Mouse (Mus musculus): ENCODE data around the gene C130026I21Rik. TPM values are rescaled to one million over a fixed set of nuclear protein-coding genes. Genes with fewer than 3 reads are reported as not detected.
"Not testable (repeated sequence)": the region's sequence is repeated elsewhere in the genome, so short reads cannot be mapped to it uniquely, and the experiment has no call there.

C130026I21Rik gene
- polyA plus RNA-seq, 1 experiment = 0.19 TPM

DNA sequence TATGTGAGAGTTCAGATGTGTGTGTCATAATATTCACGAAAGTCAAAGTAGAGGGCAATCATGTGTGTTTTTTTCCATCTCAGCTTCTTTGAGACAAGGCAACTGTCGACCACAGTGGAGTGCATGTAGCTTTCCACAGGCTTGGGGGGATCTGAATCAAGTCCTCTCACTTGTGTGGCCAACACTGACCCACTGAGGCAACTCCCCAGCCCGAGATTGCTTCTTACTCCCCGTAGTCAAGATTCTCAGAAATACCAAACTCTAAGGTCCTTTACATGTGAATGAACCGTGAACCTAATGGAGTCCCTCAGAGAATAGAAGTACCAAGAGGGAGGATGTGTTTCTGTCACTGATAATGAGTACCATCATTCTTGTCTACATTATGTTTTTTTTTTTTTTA, 76.6 kb downstream of the C130026I21Rik start:
- H3K4me1 ChIP-seq (ENCODE audit: control insufficient read depth, insufficient read depth, low read length); H3K4me3 ChIP-seq (ENCODE audit: insufficient read depth, low read length); H3K27ac ChIP-seq (ENCODE audit: insufficient read depth, low read length): not testable (repeated sequence)

DNA sequence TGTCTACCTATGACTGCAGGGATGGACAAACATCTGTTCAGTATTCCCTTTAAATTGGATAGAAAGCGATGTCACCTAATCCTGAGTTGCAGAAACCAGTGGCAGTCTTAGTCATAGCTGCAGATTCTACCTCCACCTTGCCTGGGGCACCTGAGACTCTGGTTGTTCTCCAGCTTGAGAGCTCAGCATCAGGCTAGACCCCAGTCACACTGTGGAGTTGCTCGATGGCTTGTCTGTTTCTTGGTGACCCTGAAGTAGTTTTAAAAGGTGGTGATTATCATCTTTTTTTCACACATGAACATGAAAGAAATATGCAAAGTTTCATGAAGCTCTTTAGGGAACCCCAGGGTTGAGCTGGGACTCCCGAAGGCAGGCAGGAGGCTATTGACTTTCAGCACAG, 88.4 kb downstream of the C130026I21Rik start:
- H3K4me1 ChIP-seq (ENCODE audit: control insufficient read depth, insufficient read depth, low read length); H3K27ac ChIP-seq (ENCODE audit: insufficient read depth, low read length); H3K4me3 ChIP-seq (ENCODE audit: insufficient read depth, low read length): not testable (repeated sequence)

DNA sequence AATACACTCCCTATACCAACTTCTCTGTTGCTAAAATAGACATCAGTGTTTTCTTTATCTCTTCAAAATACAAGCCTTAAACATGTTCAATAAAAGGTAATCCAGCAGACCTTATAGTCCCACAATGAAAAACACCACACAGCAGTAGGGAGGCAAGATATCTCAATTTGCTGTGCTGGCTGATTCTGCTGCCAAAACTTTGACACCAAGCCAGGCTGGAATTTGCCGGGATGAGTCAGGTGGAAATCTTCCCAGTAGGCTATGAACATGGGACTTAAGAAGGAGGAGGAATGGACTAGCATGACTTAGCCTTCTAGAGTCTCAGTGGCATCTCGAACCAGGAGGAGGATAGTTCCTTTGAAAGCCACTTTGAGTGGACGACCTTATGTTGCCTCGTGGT, 91.4 kb downstream of the C130026I21Rik start:
- H3K27ac ChIP-seq (ENCODE audit: insufficient read depth, low read length); H3K4me3 ChIP-seq (ENCODE audit: insufficient read depth, low read length); H3K4me1 ChIP-seq (ENCODE audit: control insufficient read depth, insufficient read depth, low read length): not testable (repeated sequence)

DNA sequence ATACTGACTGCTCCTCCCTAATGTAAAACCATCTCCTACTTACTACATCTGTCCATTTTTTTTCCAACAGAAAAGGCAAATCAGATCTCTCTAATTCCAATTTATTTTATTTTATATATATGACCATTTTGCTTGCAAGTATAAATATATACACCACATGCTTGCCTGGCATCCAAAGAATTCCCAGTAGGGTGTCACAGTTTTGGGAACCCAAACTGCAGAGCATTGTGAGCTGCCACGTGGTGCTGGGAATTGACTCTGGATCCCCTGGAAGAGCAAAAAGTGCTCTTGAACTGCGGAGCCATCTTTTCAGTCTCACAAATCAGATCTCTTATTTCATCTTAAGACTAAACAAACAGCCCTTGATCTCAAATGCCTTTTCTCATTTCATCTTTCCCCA, 107.5 kb downstream of the C130026I21Rik start:
- not testable (repeated sequence) for H3K4me3 ChIP-seq (ENCODE audit: insufficient read depth, low read length); H3K4me1 ChIP-seq (ENCODE audit: control insufficient read depth, insufficient read depth, low read length); H3K27ac ChIP-seq (ENCODE audit: insufficient read depth, low read length)

DNA sequence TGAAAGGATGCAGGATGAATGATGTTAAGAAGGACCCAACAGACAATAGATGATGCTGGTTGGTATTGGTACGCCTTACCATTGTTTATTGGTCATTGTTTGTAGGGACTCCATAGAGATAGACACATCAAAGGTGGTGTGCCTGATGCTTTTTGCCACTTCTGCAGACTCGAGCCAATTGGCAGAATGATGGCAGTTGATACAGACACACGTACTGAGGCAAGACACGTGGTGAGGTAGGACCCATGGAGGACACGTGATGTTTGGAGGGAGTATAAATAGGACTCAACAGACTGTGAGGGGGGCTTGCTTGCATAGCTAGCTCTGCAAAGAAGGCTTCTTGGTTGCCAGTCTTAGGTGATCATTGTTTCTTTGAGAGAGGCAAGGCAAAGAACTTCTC, 115.2 kb downstream of the C130026I21Rik start:
- H3K27ac ChIP-seq (ENCODE audit: insufficient read depth, low read length); H3K4me1 ChIP-seq (ENCODE audit: control insufficient read depth, insufficient read depth, low read length); H3K4me3 ChIP-seq (ENCODE audit: insufficient read depth, low read length): not testable (repeated sequence)

DNA sequence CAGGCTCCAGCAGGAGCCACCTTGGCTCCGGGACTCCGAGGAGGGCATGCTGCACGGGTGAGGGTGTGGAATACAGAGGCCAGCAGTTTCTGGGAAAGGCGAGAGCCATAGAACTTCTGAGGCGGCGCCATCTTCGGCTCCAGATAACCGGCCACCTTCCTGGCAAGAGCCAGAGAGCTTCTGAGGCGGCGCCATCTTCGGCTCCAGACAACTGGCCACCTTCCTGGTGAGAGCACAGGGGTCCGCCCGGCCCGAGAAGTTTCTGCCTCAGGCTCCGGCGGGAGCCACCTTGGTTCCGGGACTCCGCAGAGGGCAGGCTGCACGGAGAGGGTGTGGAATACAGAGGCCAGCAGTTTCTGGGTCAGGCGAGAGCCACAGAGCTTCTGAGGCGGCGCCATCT, 136.7 kb downstream of the C130026I21Rik start:
- not testable (repeated sequence) for H3K4me3 ChIP-seq (ENCODE audit: insufficient read depth, low read length); H3K4me1 ChIP-seq (ENCODE audit: control insufficient read depth, insufficient read depth, low read length); H3K27ac ChIP-seq (ENCODE audit: insufficient read depth, low read length)

DNA sequence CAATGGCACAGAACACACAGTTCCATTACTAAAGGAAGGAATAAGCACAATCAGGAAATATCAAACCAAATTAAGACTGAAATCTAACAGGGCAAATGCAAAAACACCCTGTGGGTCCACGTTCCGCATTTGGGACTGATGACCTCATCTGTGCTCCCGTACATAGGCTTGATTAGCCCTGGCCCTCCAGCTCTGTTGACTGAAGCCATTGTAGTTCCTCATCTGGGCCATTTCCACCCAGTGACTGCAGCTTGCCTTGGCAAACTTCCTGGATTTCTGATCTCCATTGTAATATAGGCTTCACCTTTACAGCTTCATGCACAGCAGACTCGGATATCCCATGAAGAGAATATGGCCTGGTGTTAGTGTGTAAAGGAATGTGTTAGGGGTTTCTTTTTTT, 148.5 kb downstream of the C130026I21Rik start:
- H3K4me1 ChIP-seq (ENCODE audit: control insufficient read depth, insufficient read depth, low read length); H3K27ac ChIP-seq (ENCODE audit: insufficient read depth, low read length); H3K4me3 ChIP-seq (ENCODE audit: insufficient read depth, low read length): not testable (repeated sequence)

DNA sequence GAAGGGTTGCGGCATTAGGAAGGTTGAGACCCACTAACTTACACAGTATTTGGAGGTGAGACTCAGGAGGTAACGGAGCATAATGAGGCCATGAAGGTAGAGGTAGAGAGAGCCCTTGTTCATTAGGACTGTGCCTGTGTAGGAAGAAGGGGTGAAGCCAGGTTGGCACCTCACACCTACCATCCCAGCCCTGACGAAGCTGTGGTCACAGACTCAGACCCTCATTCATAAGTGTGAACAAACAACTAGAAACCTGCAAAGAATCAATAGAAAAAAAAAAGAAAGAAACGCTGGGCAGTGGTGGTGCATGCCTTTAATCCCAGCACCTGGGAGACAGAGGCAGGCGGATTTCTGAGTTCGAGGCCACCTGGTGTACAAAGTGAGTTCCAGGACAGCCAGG, 152.0 kb downstream of the C130026I21Rik start:
- H3K27ac ChIP-seq (ENCODE audit: insufficient read depth, low read length); H3K4me1 ChIP-seq (ENCODE audit: control insufficient read depth, insufficient read depth, low read length); H3K4me3 ChIP-seq (ENCODE audit: insufficient read depth, low read length): not testable (repeated sequence)

DNA sequence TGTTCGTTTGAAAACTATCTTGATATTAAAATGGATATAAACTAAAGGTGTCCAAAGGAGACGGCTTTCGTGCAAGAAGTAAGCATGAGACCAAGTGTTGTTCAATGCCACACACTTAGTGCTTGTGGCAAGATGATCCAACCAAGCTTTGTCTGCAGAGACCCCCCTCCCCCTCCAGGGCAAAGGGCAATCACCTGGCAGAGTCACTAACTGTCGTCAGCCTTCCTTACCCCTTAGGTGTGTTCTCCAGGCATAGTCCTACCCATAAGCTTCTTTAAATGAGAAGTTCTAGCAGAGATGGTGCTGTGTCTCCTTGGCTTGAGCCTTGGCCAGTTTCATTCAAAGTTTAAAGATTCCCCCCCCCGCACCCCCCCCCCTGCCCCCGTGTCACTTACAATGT, 152.8 kb downstream of the C130026I21Rik start:
- H3K4me1 ChIP-seq (ENCODE audit: control insufficient read depth, insufficient read depth, low read length); H3K27ac ChIP-seq (ENCODE audit: insufficient read depth, low read length); H3K4me3 ChIP-seq (ENCODE audit: insufficient read depth, low read length): not testable (repeated sequence)

DNA sequence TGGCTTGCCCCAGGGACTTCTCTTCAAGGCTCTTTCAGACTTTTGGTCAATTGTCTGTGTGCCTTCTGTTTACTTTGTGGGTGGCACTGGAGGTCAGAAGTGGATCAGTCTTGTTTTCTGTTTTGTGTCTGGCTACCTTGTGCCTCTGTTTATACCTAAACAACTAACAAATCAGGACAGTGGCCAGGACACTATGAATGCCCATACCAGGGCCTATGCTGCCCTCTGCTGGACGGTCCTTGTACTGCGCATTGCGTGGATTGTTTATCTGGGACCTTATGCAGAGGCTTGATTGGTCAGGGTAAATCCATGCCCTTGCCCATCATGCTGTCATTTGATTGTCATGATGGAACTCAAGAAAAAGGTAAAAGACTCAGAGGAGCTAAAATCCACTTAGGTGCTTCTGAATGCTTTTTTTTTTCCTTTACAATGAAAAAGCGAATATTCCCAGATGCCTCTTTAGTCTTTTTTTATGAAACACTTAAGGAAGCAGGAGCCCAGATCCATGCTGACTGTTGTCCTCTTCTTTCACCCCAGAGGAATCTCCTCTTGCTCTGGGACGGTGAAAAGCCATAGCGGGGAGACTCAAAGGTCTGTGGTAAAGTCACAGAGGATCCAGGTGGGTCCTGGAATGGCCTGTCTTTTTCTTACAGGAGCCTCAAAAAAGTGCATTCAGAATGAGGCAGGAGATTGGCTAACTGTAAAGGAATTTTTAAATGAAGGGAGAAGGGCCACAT, 155.5 kb downstream of the C130026I21Rik start:
- not testable (repeated sequence) for H3K4me3 ChIP-seq (ENCODE audit: insufficient read depth, low read length); H3K27ac ChIP-seq (ENCODE audit: insufficient read depth, low read length); H3K4me1 ChIP-seq (ENCODE audit: control insufficient read depth, insufficient read depth, low read length)

DNA sequence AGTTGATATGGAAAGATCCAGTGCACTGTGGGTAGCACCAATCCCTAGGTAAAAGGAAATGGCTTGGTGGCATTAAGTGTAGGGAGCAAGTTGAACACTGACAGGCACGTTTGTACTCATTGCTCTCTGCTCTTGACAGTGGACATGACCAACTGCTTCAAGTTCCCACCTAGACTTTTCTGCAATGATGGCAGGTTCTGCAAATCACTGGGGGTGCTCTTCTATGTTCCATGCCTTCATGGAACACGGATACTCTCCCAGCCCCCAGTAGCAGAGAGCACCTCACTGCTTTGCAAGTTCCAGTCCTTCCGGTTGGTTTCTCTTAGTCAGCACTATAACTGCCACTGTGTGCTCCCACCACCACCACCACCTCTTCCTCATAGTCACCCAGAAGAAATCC, 156.3 kb downstream of the C130026I21Rik start:
- not testable (repeated sequence) for H3K4me1 ChIP-seq (ENCODE audit: control insufficient read depth, insufficient read depth, low read length); H3K27ac ChIP-seq (ENCODE audit: insufficient read depth, low read length); H3K4me3 ChIP-seq (ENCODE audit: insufficient read depth, low read length)

DNA sequence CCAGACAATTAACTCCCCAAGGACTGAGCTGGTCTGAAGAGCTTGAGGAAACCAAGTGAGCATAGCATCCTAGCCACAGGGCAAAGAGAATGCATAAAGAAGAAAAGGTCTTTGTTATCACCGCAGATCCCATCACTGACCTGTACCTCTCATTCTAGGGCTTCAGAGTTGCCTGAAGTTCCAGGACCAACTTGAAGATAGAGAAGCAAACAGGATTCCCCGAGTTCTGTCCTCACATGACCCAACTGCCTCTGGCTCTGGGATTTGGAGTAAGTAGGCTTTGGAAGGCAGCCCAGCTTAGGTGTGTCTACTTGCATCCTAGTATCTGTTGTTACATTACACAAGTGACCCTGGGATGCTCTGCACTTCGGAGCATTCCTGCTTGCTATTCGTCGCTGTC, 157.5 kb downstream of the C130026I21Rik start:
- not testable (repeated sequence) for H3K4me1 ChIP-seq (ENCODE audit: control insufficient read depth, insufficient read depth, low read length); H3K4me3 ChIP-seq (ENCODE audit: insufficient read depth, low read length); H3K27ac ChIP-seq (ENCODE audit: insufficient read depth, low read length)

DNA sequence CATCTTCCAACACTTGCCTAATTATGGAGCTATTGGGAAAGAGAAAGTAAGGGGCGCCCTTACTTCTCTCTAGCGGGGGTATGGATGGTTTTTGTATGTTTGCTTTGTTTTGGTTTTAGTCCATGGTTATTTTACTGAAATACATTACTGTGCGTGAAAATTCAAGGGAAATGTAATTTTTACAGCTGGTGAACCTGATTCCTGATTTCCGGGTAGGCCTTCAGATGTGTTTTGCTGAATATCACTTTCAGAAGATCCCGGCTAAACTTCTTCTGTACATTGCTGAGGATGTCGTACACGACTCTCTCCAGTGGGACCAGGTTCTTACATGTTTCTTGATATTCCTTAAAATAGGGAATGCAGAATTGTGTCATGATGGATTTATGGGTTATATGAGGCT, 158.1 kb downstream of the C130026I21Rik start:
- not testable (repeated sequence) for H3K27ac ChIP-seq (ENCODE audit: insufficient read depth, low read length); H3K4me3 ChIP-seq (ENCODE audit: insufficient read depth, low read length); H3K4me1 ChIP-seq (ENCODE audit: control insufficient read depth, insufficient read depth, low read length)

DNA sequence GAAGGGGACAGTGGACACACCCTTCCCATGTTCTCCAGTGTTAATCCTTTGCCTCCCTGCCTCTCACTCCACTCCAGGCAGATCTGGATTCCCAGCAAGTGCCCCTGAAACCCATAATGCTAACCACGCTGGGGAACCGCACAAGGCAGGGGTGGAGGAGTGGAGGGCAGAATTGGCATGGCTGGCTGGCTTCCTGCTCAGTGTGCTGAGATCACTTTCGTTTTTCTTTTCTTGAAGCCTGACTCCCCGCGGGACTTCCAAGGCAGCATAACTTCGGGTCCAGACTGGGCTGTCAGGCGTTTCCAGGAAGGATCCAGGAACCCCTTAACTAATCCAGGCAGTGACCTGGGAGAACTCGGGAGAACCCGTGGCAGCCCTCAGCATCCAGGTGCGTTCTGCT, 158.8 kb downstream of the C130026I21Rik start:
- H3K4me1 ChIP-seq (ENCODE audit: control insufficient read depth, insufficient read depth, low read length); H3K27ac ChIP-seq (ENCODE audit: insufficient read depth, low read length); H3K4me3 ChIP-seq (ENCODE audit: insufficient read depth, low read length): not testable (repeated sequence)

DNA sequence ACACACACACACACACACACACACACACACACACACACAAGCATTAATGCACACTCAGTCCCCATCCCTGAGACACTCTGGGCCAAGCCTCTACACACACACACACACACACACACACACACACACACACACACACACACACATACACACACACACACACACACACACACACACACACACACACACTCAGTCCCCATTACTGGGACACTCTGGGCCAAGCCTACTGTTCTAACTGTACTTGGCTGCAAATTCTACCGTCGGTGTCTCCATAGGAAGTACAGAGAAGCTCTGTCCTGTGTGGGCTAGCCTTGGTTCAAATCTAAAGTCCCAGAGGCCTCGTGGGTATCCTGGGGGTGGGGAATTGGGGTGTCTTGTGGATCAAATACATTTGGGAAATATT, 159.5 kb downstream of the C130026I21Rik start:
- H3K4me1 ChIP-seq (ENCODE audit: control insufficient read depth, insufficient read depth, low read length); H3K27ac ChIP-seq (ENCODE audit: insufficient read depth, low read length); H3K4me3 ChIP-seq (ENCODE audit: insufficient read depth, low read length): not testable (repeated sequence)

DNA sequence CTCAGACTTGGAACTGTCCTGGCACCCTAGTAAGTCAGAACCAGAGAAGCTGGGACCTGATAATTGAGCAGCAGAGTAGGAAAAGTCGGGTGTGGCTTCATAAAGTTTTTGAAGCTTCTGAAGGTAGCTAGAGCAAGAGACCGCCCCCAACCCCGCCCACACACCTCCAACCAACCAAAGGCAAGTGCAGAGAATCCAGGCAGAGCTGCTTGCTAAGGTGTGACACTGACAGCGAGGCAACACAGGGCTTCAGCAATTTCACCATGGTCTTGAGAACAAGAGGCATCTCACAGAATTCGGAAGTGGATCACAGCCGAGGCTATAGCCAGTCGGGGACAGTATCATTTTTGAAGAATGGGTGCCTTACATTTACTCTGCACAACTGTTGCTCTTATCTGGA, 160.6 kb downstream of the C130026I21Rik start, which contains the start of gene A530032D15Rik:
A530032D15Rik (minus strand) TSS at position 101 of the 400 bp plus-strand sequence.
- not testable (repeated sequence) for H3K4me3 ChIP-seq (ENCODE audit: insufficient read depth, low read length); H3K4me1 ChIP-seq (ENCODE audit: control insufficient read depth, insufficient read depth, low read length); H3K27ac ChIP-seq (ENCODE audit: insufficient read depth, low read length)

DNA sequence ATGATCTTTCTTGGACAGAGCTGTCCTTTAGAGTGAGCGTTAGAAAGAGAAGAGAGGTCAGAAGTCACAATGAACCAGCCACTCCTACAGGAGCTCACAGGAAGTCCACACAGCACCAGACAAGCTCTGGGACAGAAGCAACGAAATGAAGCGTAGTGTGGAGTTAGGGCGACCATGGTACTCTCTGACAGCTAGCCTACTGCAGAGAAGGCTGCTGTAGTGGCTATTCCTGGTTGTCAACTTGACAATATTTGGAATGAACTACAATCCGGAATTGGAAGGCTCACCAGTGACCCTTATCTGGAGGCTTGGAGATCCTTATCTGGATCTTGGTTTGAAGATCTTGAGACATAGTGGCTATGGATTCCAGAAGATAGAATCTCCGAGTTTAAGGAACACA, 164.4 kb downstream of the C130026I21Rik start:
- H3K27ac ChIP-seq (ENCODE audit: insufficient read depth, low read length); H3K4me1 ChIP-seq (ENCODE audit: control insufficient read depth, insufficient read depth, low read length); H3K4me3 ChIP-seq (ENCODE audit: insufficient read depth, low read length): not testable (repeated sequence)

Data from cortical plate, adult 2 months (tissue).